Mouse (Mus musculus) frontal cortex, postnatal 14 days (tissue): ENCODE measurements around the gene Trpv6.

Source experiments
- DNase-seq, 2 experiments: peaks; one replicate each; pipeline ENCODE4 v3.0.0; 2022; ENCODE audit warnings: low spot score in 2 of 2

The Trpv6 gene

DNA sequence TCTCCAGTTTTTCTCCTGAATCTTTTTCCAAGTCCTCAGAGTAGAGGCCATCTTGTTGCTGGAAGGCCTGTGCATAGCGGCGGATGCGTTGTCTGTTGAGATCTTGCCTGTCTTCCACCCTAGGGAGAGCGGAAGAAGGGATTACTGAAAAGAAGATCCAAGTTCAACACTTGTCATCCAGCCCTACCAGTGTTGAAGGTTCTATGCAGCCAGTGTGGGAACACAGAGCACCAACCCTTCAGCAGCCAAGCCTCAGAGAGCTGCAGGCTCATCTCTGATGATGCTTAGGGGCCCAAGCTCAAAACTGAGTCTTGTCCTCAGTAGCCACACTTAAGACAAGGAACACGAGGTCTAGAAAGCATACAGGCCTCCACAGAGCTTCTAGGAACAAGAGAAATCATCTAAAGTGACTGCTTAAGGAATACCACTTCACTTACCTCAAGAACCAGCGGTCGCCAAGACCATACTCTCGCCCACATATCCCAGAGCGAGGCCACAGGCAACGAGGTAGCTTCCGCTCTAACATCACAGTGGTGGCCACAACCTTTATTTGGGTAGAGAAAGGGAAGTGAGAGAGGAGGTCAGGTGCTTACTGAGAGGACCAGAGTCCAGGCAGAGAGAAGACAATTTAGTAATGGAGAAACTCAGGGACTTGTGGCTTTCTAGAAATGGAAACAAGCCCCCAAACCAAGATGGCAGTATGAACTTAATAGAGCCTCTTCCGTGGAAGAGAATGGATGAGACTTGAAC is 14.8 kb downstream of the Trpv6 start:
- DNase-seq = no peak

GRCm38 (mm10) chr6:41620173-41620798 is 15.9 kb downstream of the Trpv6 start:
- no peak for DNase-seq

GRCm38 (mm10) chr6:41607637-41608036 is 28.6 kb downstream of the Trpv6 start:
- no peak for DNase-seq

GRCm38 (mm10) chr6:41606214-41606613 is 30.0 kb downstream of the Trpv6 start:
- peak; percentile 33 to 38 for DNase-seq

DNA sequence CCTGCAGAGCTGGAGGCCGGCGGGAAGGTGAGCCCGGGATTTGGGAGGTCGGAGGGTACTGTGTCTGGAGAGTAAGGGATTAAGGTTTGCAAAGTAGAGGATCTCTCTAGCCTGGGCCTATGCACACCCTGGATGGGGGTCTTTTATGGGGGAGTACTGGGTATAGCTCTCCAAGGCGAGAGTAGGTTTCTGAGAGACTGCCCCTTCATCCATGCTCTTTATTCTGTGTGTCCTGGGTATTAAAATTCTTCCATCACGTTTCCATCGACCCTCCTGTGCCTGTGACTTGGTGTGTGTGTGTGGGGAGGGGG is 30.5 kb downstream of the Trpv6 start:
- no peak for DNase-seq

GRCm38 (mm10) chr6:41605061-41605793 is 31.0 kb downstream of the Trpv6 start, which contains the start of gene Ephb6:
Gene Ephb6 (plus strand): TSS chr6:41605482.
- DNase-seq = peak; percentile 43 to 53

- DNase-seq = peak; percentile 25 to 40
These were observed 31.7 kb downstream of the Trpv6 start for GRCm38 (mm10) chr6:41604401-41605050.

DNA sequence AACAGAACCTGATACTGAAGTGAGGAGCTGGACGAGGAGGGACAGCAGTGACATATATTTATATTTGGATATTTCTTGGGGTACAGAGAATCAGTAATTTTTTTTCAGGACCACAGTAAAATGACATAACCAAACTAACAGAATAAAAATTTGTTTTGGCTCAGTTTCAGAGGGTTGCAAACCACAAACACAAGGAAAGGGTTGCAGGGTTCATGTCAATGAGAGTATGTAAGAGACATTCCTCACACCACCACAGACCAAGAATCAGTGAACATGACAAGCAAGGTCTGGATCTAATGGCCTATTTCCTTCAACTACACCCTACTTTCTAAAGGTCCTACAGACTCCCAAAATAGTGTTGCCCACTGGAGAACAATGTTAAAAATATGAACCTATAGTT is 54.0 kb downstream of the Trpv6 start:
- no peak for DNase-seq

DNA sequence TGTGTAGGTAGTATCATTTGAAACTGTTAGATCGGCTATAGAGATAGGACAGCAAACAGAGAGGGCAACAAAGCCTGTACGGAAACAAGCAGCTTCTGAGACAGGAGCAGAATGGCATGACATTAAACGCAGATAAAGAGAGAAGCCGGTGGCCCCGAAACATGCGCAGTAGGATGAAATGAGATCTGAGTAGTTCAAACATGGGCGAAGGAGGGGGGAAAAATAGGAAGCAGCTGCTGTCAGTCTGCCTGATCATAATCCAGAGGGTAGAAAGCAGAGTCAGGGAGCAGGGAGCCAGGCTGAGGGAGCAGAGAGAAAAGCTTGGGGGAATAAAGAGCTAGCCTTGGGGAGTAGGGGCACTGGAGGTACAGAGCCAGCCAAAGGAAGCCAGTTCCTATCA is 54.9 kb downstream of the Trpv6 start:
- no peak for DNase-seq

DNA sequence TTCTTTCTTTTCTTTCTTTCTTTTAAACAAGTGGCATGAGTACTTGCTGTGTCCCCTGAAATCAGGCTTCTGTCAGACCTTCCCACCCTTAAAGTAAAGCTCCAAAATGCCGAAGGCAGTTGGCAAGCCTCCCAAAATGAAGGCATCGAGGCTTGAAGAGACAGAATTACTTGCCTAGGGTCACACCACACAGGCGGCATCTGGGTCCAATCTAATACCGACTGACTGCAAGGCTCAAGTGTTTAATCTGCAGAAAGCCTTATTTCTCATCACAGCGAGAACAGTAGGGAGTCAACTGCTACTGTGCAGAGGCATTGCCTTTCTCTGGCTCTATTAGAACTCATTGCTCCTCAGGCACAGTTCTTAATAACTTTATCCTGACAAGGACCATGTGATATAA is 58.9 kb downstream of the Trpv6 start:
- DNase-seq = no peak

- DNase-seq = no peak
These were observed 59.6 kb downstream of the Trpv6 start for GRCm38 (mm10) chr6:41576526-41577097.
